Mouse (Mus musculus) lung, embryonic 16.5 days (tissue): ENCODE data around the gene Snapc4. TPM values are rescaled to one million over a fixed set of nuclear protein-coding genes. Genes with fewer than 3 reads are reported as not detected.

Source experiments
- ATAC-seq: fragments of 200-750 bp; cut with Nextera tagmentation; 2 replicates; pipeline ENCODE4 v1.8.0; 2017; ENCODE audit warnings: low read depth, mild to moderate bottlenecking, moderate library complexity
- H3K27ac ChIP-seq: fragments of 300-500 bp; sonication (generic); 2 replicates; pipeline ENCODE4 v1.5.1; 2014; ENCODE audit warnings: mild to moderate bottlenecking, control low read depth, low read length
- H3K27me3 ChIP-seq: fragments of 300-500 bp; sonication (generic); 2 replicates; pipeline ENCODE4 v1.6.1; 2014; ENCODE audit warnings: low read depth, low read length, mixed read lengths; ENCODE audit not compliant: control insufficient read depth, insufficient read depth
- H3K36me3 ChIP-seq: fragments of 300-500 bp; sonication (generic); 2 replicates; pipeline ENCODE4 v1.6.1; 2014; ENCODE audit warnings: low read length; ENCODE audit not compliant: control insufficient read depth, insufficient read depth
- H3K4me1 ChIP-seq: fragments of 300-500 bp; sonication (generic); replicated peaks from 2 replicates; pipeline ENCODE4 v1.6.1; 2014; ENCODE audit warnings: low read length, mixed read lengths; ENCODE audit not compliant: control insufficient read depth, insufficient read depth
- H3K4me2 ChIP-seq: fragments of 300-500 bp; sonication (generic); 2 replicates; pipeline ENCODE4 v1.6.1; 2014; ENCODE audit warnings: low read depth, low read length, control low read depth
- H3K4me3 ChIP-seq: fragments of 300-500 bp; sonication (generic); 2 replicates; pipeline ENCODE4 v1.5.1; 2014; ENCODE audit warnings: mild to moderate bottlenecking, low read length, control low read depth
- H3K9ac ChIP-seq: fragments of 300-500 bp; sonication (generic); 2 replicates; pipeline ENCODE4 v1.6.1; 2014; ENCODE audit warnings: low read length, control low read depth
- H3K9me3 ChIP-seq: fragments of 300-500 bp; sonication (generic); 2 replicates; pipeline ENCODE4 v1.6.1; 2016; ENCODE audit warnings: low read length; ENCODE audit not compliant: control insufficient read depth
- WGBS: fragments of 180-500 bp; shearing (Covaris S2); extraction: QIAGEN DNeasy Blood & Tissue Kit; methylation state at CpG from one replicate; pipeline ENCODE4 v1.1.7; 2014; 5-methylcytosine and 5-hydroxymethylcytosine counted together
- polyA plus RNA-seq: library from polyadenylated mRNA; unstranded; fragments of >200 nt; fragmentation: Nextera tagmentation; extraction: Ambion mirVana; gene quantifications from 2 replicates; pipeline ENCODE4 v1.2.1, GENCODE M21; 2015

Snapc4 gene
- polyA plus RNA-seq, 1 experiment from 2014 or later = 25.6 TPM

DNA sequence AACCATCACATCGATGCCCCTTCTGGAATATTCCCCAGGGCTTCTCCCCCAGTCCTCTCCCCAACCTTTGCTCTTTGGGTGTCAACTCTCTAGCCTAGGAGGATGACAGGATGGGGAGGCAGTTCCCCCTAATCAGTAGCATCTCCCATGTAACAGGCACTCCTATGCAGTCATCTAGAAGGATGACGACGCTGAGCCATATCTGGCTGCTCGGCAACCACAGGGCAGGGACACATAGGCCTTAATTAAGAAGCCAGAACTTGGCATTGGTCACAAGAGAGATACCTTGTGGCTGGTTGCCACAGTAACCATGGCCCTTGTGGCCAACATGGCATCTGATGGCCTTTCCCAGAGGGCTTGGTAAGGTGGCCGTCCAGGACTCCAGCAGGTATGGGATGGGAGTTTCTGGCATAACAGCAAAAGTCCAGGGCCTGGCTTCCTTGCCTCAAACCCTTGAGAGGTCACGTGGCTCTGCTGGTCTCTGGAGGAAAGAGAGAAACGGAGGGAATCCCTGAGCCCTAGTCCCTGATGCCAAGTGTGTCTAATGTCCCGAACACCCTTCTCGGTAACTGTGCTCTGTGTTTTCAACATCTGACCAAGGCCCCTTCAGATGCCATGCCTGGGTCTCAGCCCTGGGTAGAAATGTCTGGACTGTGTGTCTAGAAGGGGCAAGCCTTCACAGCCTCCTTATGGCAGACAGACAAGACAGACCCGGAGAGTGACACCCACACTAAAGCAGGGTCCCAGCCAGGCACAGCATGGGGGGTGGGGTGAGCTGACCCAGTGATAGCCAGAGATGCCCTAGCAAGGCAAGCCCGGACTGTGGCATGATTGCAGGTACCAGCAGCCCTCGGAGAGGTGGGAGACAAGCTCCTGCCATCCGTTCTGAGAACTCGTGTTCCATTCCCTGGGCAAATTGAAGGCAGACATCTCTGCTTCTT, 59.9 kb downstream of the Snapc4 start:
- Histone ChIP-seq H3K4me3 (no peak overlapping the region), H3K4me2 (no peak overlapping the region), H3K27ac (no peak overlapping the region), H3K27me3 (no peaks in the 10 kb centered on the region), H3K9me3 (no peaks in the 10 kb centered on the region), H3K4me1 (peaks cover 34% of the 10 kb centered on the region), H3K9ac (no peak overlapping the region), H3K36me3 (peaks cover 23% of the 10 kb centered on the region)
- WGBS = 82% methylated on average over 14 of the region's 14 CpGs
- no peak for ATAC-seq

GRCm38 (mm10) chr2:26319519-26320244, 60.8 kb downstream of the Snapc4 start:
- no peak overlapping the region for H3K4me3 ChIP-seq
- ATAC-seq = no peak
- H3K27me3 ChIP-seq = no peaks in the 10 kb centered on the region
- H3K9me3 ChIP-seq = no peaks in the 10 kb centered on the region
- H3K4me1 ChIP-seq = peaks cover 39% of the 10 kb centered on the region
- no peak overlapping the region for H3K9ac ChIP-seq
- no peak overlapping the region for H3K27ac ChIP-seq
- WGBS = 84% methylated on average over 13 of the region's 13 CpGs
- peaks cover 16% of the 10 kb centered on the region for H3K36me3 ChIP-seq
- H3K4me2 ChIP-seq = no peak overlapping the region

DNA sequence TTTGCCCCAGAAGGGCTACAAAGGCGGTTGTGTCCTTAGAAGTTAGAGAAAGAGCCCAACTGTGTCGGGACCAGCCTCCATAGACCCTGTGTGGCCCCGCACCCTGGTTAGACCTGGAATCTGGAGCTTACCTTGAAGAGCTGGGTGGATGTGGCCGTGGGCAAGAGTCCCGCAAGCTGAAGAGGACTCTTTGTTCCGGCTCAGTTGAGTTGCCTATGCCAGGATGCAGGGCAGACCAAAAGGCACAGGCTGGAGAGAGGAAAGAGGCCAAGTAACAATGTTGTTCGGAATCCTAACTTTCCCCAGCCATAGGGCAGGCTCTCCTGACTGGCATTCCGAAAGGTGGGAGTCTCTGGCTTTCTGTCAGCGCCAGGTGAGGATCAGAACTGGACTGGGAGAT, 61.3 kb downstream of the Snapc4 start:
- Histone ChIP-seq H3K4me1 (peaks cover 42% of the 10 kb centered on the region), H3K4me3 (no peak overlapping the region), H3K36me3 (peaks cover 10% of the 10 kb centered on the region), H3K4me2 (no peak overlapping the region), H3K9me3 (no peaks in the 10 kb centered on the region), H3K9ac (peak overlapping the region; percentile 5; the same call in 1 of the 2 replicates), H3K27ac (no peak overlapping the region), H3K27me3 (no peaks in the 10 kb centered on the region)
- 87% methylated on average over 9 of the region's 9 CpGs for WGBS
- ATAC-seq = no peak

DNA sequence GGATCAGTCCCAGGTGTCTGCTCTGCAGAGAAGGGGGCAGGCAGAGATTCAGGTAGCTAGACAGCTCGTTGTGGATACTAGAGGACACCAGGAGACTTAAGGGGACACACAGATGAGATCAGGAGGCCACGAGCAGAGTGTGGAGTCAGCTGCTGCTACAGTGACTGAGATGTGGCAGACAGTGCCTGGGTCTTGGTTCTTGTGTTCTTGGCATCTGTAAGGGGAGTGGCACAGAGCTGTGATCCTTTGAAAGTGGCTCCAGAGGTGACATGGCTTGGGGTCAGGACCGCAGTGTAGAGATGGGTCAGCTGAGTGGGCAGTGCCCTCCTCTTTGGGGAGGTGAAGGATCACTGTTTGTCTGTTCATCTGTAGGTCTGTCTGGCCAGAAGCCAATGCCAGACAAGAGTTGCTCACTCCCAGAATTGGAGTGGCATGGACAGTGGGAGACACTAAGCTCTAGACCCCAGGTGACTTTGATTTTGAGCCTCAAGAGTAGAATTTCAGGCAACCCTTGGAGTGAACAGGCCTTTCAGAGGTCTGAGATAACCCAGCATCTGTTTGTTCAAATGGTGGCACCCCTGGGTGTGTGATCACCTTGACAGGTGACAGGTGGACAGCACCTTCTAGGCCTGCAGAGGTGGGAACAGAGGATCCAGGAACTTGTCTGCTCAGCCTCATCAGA, 62.3 kb downstream of the Snapc4 start:
- ATAC-seq = no peak
- peaks cover under 1% of the 10 kb centered on the region; the same call in 1 of the 2 replicates for H3K36me3 ChIP-seq
- H3K9me3 ChIP-seq = no peaks in the 10 kb centered on the region
- H3K27ac ChIP-seq = no peak overlapping the region
- no peak overlapping the region for H3K4me3 ChIP-seq
- H3K27me3 ChIP-seq = no peaks in the 10 kb centered on the region
- peak overlapping the region; percentile 35; the same call in 1 of the 2 replicates for H3K9ac ChIP-seq
- H3K4me1 ChIP-seq = peaks cover 42% of the 10 kb centered on the region
- H3K4me2 ChIP-seq = no peak overlapping the region
- WGBS = 70% methylated on average over 3 of the region's 3 CpGs

GRCm38 (mm10) chr2:26317371-26317770, 63.1 kb downstream of the Snapc4 start:
- Histone ChIP-seq H3K4me3 (peak overlapping the region; percentile 89; the same call in 1 of the 2 replicates), H3K9me3 (no peaks in the 10 kb centered on the region), H3K27me3 (no peaks in the 10 kb centered on the region), H3K27ac (no peak overlapping the region; the same call in 1 of the 2 replicates), H3K4me2 (peak overlapping the region; percentile 75), H3K36me3 (no peaks in the 10 kb centered on the region; the same call in 1 of the 2 replicates), H3K4me1 (peaks cover 44% of the 10 kb centered on the region), H3K9ac (no peak overlapping the region)
- ATAC-seq = no peak
- 39% methylated on average over 3 of the region's 3 CpGs for WGBS

DNA sequence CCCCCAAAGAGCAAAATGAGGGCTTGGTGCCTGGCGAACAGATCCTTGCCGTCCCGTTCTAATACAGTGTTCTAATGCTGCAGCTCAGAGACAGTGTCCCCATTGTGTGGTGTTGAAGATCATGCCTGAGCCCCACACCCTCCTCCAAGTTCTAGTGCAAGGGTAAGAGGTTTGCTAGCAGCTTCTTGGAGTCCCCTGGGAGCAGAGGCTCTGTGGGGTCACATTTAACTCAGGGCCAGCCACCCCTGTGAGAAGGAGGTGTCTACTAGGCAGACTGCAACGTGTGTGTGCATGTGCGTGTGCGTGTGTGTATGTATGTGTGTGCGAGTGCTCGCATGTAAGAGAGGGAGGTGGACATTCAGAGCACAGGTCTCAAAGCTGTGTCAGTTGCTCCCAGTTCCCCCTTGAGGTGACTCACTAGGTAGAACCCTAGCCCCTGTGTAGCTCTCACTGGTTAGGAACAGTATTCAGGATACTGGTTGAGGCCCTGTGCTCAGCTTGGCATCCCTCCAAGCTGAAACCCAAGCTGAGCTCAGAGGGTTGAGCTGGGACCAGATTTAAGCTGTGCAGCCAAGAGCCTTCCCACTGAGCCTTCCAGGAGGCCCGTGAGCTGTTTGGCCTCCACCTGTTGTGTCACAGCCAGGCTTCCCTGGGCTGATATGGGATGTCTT, 63.7 kb downstream of the Snapc4 start:
- H3K36me3 ChIP-seq = no peaks in the 10 kb centered on the region
- 34% methylated on average over 9 of the region's 9 CpGs for WGBS
- peak overlapping the region; percentile 98 for H3K27ac ChIP-seq
- ATAC-seq = no peak
- peak overlapping the region; percentile 89 for H3K4me3 ChIP-seq
- H3K4me2 ChIP-seq = peak overlapping the region; percentile 75
- peaks cover 44% of the 10 kb centered on the region for H3K4me1 ChIP-seq
- no peaks in the 10 kb centered on the region for H3K9me3 ChIP-seq
- peak overlapping the region; percentile 93 for H3K9ac ChIP-seq
- no peaks in the 10 kb centered on the region for H3K27me3 ChIP-seq

DNA sequence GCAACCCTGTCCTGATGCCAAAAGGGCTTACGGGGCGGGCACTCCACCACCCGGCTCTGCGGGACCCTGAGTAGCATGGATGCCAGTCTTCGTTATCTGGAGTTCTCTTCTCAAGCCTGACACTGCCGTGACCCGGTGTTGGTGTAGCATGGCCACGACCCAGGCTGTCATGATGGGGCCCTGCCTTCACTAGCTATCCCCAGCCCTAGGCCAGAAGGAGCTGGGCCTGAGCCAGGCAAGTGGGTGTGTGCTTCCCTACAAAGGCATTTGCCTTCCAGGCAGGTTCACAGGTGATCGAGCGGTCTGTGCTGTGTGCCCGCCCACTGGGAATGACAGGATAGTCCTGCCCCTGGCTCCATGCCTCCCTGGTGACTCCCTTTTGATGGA, 64.5 kb downstream of the Snapc4 start:
- under 1% methylated on average over 11 of the region's 11 CpGs for WGBS
- ATAC-seq = peak; percentile 16; the same call in 1 of the 2 replicates

GRCm38 (mm10) chr2:26315072-26315924, 65.2 kb downstream of the Snapc4 start, which contains the start of gene Gpsm1:
Gpsm1 (plus strand) TSS chr2:26315515.
- Histone ChIP-seq H3K4me2 (peak within 1 kb of the TSS; percentile 75), H3K9me3 (no peaks in the 10 kb centered on the region), H3K27ac (peak within 1 kb of the TSS; percentile 98), H3K36me3 (no peaks in the 10 kb centered on the region), H3K9ac (peak within 1 kb of the TSS; percentile 93), H3K4me3 (peak within 1 kb of the TSS; percentile 89), H3K27me3 (no peaks in the 10 kb centered on the region), H3K4me1 (peaks cover 48% of the 10 kb centered on the region)
- peak; percentile 81 for ATAC-seq
- under 1% methylated on average over 54 of the region's 66 CpGs for WGBS

More for the DNA sequence above, 64.5 kb downstream of the Snapc4 start:
- H3K9ac ChIP-seq = peak overlapping the region; percentile 93
- no peaks in the 10 kb centered on the region for H3K36me3 ChIP-seq
- peak overlapping the region; percentile 98 for H3K27ac ChIP-seq
- no peaks in the 10 kb centered on the region for H3K27me3 ChIP-seq
- H3K9me3 ChIP-seq = no peaks in the 10 kb centered on the region
- peaks cover 44% of the 10 kb centered on the region for H3K4me1 ChIP-seq
- peak overlapping the region; percentile 89 for H3K4me3 ChIP-seq
- H3K4me2 ChIP-seq = peak overlapping the region; percentile 75
